ENCODE assay signal across 9 mouse cellular contexts in the genomic region with DNA sequence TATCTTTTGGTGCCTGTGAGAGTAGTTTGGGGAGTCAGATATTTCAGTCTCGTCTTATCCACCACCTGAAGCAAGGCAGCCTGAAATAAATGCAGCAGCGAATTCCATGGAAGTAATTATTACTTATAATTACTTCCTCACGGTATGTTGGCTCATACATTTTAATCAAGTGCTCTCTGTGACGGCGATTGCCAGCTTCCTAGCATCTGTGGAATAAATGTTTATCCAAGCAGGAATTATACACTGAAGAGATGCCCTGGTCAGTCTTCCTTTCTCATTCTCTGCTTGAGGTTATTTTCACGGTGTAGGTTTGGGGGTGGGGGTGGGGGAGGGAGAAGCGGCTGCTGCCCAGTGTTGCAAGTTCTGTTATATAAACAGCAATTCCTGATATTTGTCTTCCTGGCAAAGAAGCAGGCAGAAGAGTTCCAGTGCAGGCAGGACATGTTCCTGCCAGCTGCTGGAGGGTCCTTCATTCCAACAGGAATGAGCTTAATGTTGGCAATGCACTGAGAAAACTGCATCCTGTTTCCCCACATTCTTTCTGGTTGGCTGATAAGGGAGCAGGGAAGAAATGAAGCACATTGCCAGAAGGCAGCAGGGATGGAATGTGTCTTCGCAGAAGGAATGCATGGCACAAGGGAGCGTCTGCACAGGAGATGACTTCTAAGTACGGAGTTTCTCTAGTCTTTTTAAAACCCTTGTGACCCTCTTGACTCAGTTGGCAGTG. TPM values are rescaled to one million over a fixed set of nuclear protein-coding genes. Genes with fewer than 3 reads are reported as not detected.
DNase-seq lines count a peak whose midpoint lies in the region; ATAC-seq and TF ChIP-seq lines count a peak whose summit lies in the region.
"Had no signal": no experiment of that assay in that cellular context is flagged by ENCODE, and none has a peak within 500 bp of the region (broad histone marks: within the 10 kb centered on the region; RNA-seq: fewer than 3 reads in every experiment).

No protein-coding gene starts in this region.

- H3K27ac ChIP-seq in kidney, adult 2 months (ENCODE audit: insufficient read depth, low read depth, low read length): no peak overlapping the region
- H3K27ac ChIP-seq in embryonic facial prominence, embryonic 10.5 days (replicated peaks): no peak overlapping the region
- peak overlapping the region; percentile 45 for H3K27ac ChIP-seq in hindbrain, postnatal 0 days
- peak overlapping the region; percentile 74 for H3K27ac ChIP-seq in neural tube, embryonic 13.5 days (replicated peaks)

- TF ChIP-seq POLR2A in kidney, adult 2 months (IDR thresholded peaks at IDR 0.05; ENCODE audit: low read depth, low read length): no peak

- H3K9ac ChIP-seq in hindbrain, postnatal 0 days (replicated peaks; ENCODE audit: low read length): no peak overlapping the region
- 0 out of 2 replicates have a peak overlapping the region, but pooled peaks have one; percentile 9 for H3K9ac ChIP-seq in neural tube, embryonic 13.5 days

- intact Hi-C loops in left cerebral cortex, postnatal 36 days (cut with DNase I): no loop called here

- no peaks in the 10 kb centered on the region for H3K9me3 ChIP-seq in embryonic facial prominence, embryonic 10.5 days
- no peaks in the 10 kb centered on the region for H3K9me3 ChIP-seq in hindbrain, postnatal 0 days (ENCODE audit: low read length)
- no peaks in the 10 kb centered on the region for H3K9me3 ChIP-seq in neural tube, embryonic 13.5 days

- 0 out of 2 replicates have a peak, but pooled peaks have one; percentile 38 for ATAC-seq in hindbrain, postnatal 0 days
- ATAC-seq in neural tube, embryonic 13.5 days (ENCODE audit: low read depth): 0 out of 2 replicates have a peak, but pooled peaks have one; percentile 17

- no peaks in the 10 kb centered on the region for H3K36me3 ChIP-seq in kidney, adult 2 months (ENCODE audit: control insufficient read depth, insufficient read depth, low read length)
- H3K36me3 ChIP-seq in embryonic facial prominence, embryonic 10.5 days (replicated peaks): no peaks in the 10 kb centered on the region
- no peaks in the 10 kb centered on the region for H3K36me3 ChIP-seq in hindbrain, postnatal 0 days (ENCODE audit: insufficient read depth, low read length)
- H3K36me3 ChIP-seq in neural tube, embryonic 13.5 days: peaks cover 6% of the 10 kb centered on the region; the same call in 1 of the 2 replicates

- no peak for TF ChIP-seq CTCF in kidney, adult 2 months (conservative IDR thresholded peaks at IDR 0.05; ENCODE audit: insufficient read depth, insufficient read length, low read depth, low read length)
- no peak for TF ChIP-seq CTCF in hindbrain, postnatal 0 days (IDR thresholded peaks at IDR 0.05; ENCODE audit: low read depth)

- no peak overlapping the region for H3K4me3 ChIP-seq in kidney, adult 2 months (ENCODE audit: insufficient read depth, low read depth, low read length)
- H3K4me3 ChIP-seq in embryonic facial prominence, embryonic 10.5 days: no peak overlapping the region
- H3K4me3 ChIP-seq in hindbrain, postnatal 0 days (ENCODE audit: low read length): no peak overlapping the region
- no peak overlapping the region for H3K4me3 ChIP-seq in neural tube, embryonic 13.5 days

- 13% methylated on average over 10 of the region's 10 CpGs for WGBS in kidney, adult 2 months
- WGBS in embryonic facial prominence, embryonic 10.5 days: 31% methylated on average over 10 of the region's 10 CpGs
- 10% methylated on average over 10 of the region's 10 CpGs for WGBS in hindbrain, postnatal 0 days
- 19% methylated on average over 10 of the region's 10 CpGs for WGBS in neural tube, embryonic 13.5 days

- H3K27me3 ChIP-seq in kidney, adult 2 months (replicated peaks; ENCODE audit: control insufficient read depth, insufficient read depth, low read length): no peaks in the 10 kb centered on the region
- H3K27me3 ChIP-seq in embryonic facial prominence, embryonic 10.5 days (replicated peaks; ENCODE audit: low read depth, poor library complexity, severe bottlenecking): no peaks in the 10 kb centered on the region
- H3K27me3 ChIP-seq in hindbrain, postnatal 0 days (ENCODE audit: insufficient read depth, low read length): no peaks in the 10 kb centered on the region
- H3K27me3 ChIP-seq in neural tube, embryonic 13.5 days: no peaks in the 10 kb centered on the region

- peak; percentile 1 for DNase-seq in kidney, adult 2 months
- DNase-seq in kidney, adult 9 months: no peak
- peak; percentile 10 for DNase-seq in embryonic facial prominence, embryonic 10.5 days (ENCODE audit: low spot score)
- peak; percentile 34 for DNase-seq in hindbrain, postnatal 0 days (ENCODE audit: low spot score)
- no peak for DNase-seq in adrenal gland, adult 18-20 months (ENCODE audit: low spot score in 2 of 2)
- no peak for DNase-seq in spleen, postnatal 10 days (ENCODE audit: low spot score in 2 of 2)
- no peak for DNase-seq in left cerebral cortex, postnatal 36 days (ENCODE audit: low spot score in 2 of 2)

- H3K4me2 ChIP-seq in hindbrain, postnatal 0 days (ENCODE audit: low read depth, low read length): 0 out of 2 replicates have a peak overlapping the region, but pooled peaks have one; percentile 24
- H3K4me2 ChIP-seq in neural tube, embryonic 13.5 days: peak overlapping the region; percentile 13

- H3K4me1 ChIP-seq in kidney, adult 2 months (ENCODE audit: control insufficient read depth, insufficient read depth, low read length): no peaks in the 10 kb centered on the region
- H3K4me1 ChIP-seq in embryonic facial prominence, embryonic 10.5 days: peaks cover 13% of the 10 kb centered on the region
- H3K4me1 ChIP-seq in hindbrain, postnatal 0 days (ENCODE audit: insufficient read depth, low read length): peaks cover 16% of the 10 kb centered on the region; the same call in 1 of the 2 replicates
- peaks cover 37% of the 10 kb centered on the region for H3K4me1 ChIP-seq in neural tube, embryonic 13.5 days (replicated peaks)

RNA-seq across cellular contexts. Expression of gene Rab3c, which starts 43.4 kb away (rescaled TPM):
- polyA plus RNA-seq in kidney, adult 2 months (2012; rRNA removed): 0.11 and 0.33 TPM in 2 replicates
- polyA plus RNA-seq in embryonic facial prominence, embryonic 10.5 days (2016; fragmentation: Nextera tagmentation; extraction: Ambion mirVana): 2.9 TPM in 2 replicates
- 125 and 126 TPM in 2 replicates for total RNA-seq in hindbrain, postnatal 0 days (2014; rRNA removed)
- 126 and 130 TPM in 2 replicates for polyA plus RNA-seq in hindbrain, postnatal 0 days (2015; fragmentation: Nextera tagmentation; extraction: Ambion mirVana)
- 174 and 176 TPM in 2 replicates for polyA plus RNA-seq in neural tube, embryonic 13.5 days (2015; fragmentation: Nextera tagmentation; extraction: Ambion mirVana)
- total RNA-seq in adrenal gland, adult 18-20 months (2021): 10 to 100 TPM; 29.6 to 35.2 TPM
- total RNA-seq in left cerebral cortex, postnatal 36 days (2021): 100 to 1,000 TPM; 155 to 184 TPM
- total RNA-seq: neutrophil, adult 5-6 weeks had no signal

Comparison
In these comparisons a context has a peak if more than half of its experiments do, and no peak if none do; other contexts are left out.
1. DNase-seq: peak in kidney, adult 2 months (single experiment), embryonic facial prominence, embryonic 10.5 days (single experiment) and hindbrain, postnatal 0 days (single experiment); none in kidney, adult 9 months (single experiment), adrenal gland, adult 18-20 months (0 of 2), spleen, postnatal 10 days (0 of 2) and left cerebral cortex, postnatal 36 days (0 of 2).
2. H3K27ac ChIP-seq: peak in hindbrain, postnatal 0 days (single experiment) and neural tube, embryonic 13.5 days (single experiment); none in kidney, adult 2 months (single experiment) and embryonic facial prominence, embryonic 10.5 days (single experiment).
3. RNA of gene Rab3c, which starts 43.4 kb away (polyA plus RNA-seq): 174 to 176 TPM in neural tube, embryonic 13.5 days and 126 to 130 TPM in hindbrain, postnatal 0 days; 2.9 TPM in embryonic facial prominence, embryonic 10.5 days and 0.11 to 0.33 TPM in kidney, adult 2 months; every median in the first group is over 10 times any median in the second.